Mouse (Mus musculus) forebrain, embryonic 13.5 days (tissue): ENCODE measurements around the gene Sap18b. TPM values are rescaled to one million over a fixed set of nuclear protein-coding genes. Genes with fewer than 3 reads are reported as not detected.

Source experiments
- ATAC-seq: fragments of 200-750 bp; cut with Nextera tagmentation; 2 replicates; pipeline ENCODE4 v1.8.0; 2017
- H3K27ac ChIP-seq: fragments of 300-500 bp; sonication (generic); 2 replicates; pipeline ENCODE4 v1.5.1; 2015; ENCODE audit warnings: inconsistent platforms, mild to moderate bottlenecking, moderate library complexity
- H3K27me3 ChIP-seq: fragments of 300-500 bp; sonication (generic); 2 replicates; pipeline ENCODE4 v1.6.1; 2015; ENCODE audit warnings: mild to moderate bottlenecking, inconsistent platforms
- H3K36me3 ChIP-seq: fragments of 300-500 bp; sonication (generic); 2 replicates; pipeline ENCODE4 v1.6.1; 2015; ENCODE audit warnings: mild to moderate bottlenecking, inconsistent platforms; ENCODE audit not compliant: poor library complexity, severe bottlenecking
- H3K4me1 ChIP-seq: fragments of 300-500 bp; sonication (generic); 2 replicates; pipeline ENCODE4 v1.6.1; 2015; ENCODE audit warnings: inconsistent platforms
- H3K4me2 ChIP-seq: fragments of 300-500 bp; sonication (generic); 2 replicates; pipeline ENCODE4 v1.6.1; 2015; ENCODE audit warnings: inconsistent platforms, mild to moderate bottlenecking, moderate library complexity
- H3K4me3 ChIP-seq: fragments of 300-500 bp; sonication (generic); 2 replicates; pipeline ENCODE4 v1.5.1; 2015; ENCODE audit warnings: mild to moderate bottlenecking, inconsistent platforms
- H3K9ac ChIP-seq: fragments of 300-500 bp; sonication (generic); 2 replicates; pipeline ENCODE4 v1.6.1; 2015; ENCODE audit warnings: mild to moderate bottlenecking, inconsistent platforms
- H3K9me3 ChIP-seq: fragments of 300-500 bp; sonication (generic); replicated peaks from 2 replicates; pipeline ENCODE4 v1.6.1; 2016; ENCODE audit warnings: inconsistent platforms
- WGBS: fragments of 180-500 bp; shearing (Covaris S2); methylation state at CpG from one replicate; pipeline ENCODE4 v1.1.7; 2015; 5-methylcytosine and 5-hydroxymethylcytosine counted together
- polyA plus RNA-seq: library from polyadenylated mRNA; unstranded; fragments of >200 nt; fragmentation: Nextera tagmentation; extraction: Ambion mirVana; gene quantifications from 2 replicates; pipeline ENCODE4 v1.2.1, GENCODE M21; 2015

Gene Sap18b
- polyA plus RNA-seq, 1 experiment from 2014 or later: 343 TPM

DNA sequence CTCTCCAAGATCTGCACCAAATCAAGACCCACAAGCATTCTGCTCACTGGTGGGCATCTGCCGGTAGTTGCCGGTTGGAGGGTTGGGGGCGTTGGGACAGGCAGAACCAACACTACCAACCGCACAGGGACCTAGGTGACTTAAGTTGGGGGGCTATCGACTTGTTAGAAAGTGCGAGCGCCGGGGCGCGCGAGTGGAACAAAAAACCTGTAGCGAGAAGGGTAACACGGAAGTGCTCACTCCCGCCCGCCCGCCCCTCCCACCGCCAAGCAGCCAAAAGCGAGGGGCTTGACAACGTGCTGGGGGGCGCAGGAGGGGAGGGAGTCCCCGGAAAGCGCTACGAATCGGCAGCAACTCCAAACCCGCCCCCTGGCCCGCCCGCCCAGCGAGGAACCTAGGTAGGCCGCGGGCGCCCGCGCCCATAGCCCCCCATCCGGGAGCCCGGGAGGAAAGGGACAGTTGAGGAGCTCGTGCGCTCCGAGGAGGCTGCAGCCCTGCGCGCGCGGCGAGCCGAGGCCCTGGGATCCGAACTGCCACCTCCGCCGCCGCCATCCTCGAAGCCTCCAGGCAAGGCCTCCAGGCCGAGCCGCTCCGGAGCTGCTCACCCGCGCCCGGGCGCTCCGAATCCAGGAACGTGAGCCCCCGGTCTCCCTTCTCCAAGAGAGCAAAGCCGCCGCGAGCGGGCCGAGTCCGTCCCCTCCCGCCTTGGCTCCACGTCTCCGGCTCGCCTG lies 18.5 kb upstream of the Sap18b start:
- WGBS: under 1% methylated on average over 57 of the region's 69 CpGs
- Histone ChIP-seq H3K36me3 (peaks cover 9% of the 10 kb centered on the region), H3K27me3 (no peaks in the 10 kb centered on the region), H3K4me2 (peak overlapping the region; percentile 87), H3K9ac (peak overlapping the region; percentile 96), H3K4me1 (peaks cover 30% of the 10 kb centered on the region), H3K27ac (peak overlapping the region; percentile 86), H3K9me3 (no peaks in the 10 kb centered on the region), H3K4me3 (peak overlapping the region; percentile 98)
- ATAC-seq: no peak; the same call in 1 of the 2 replicates

DNA sequence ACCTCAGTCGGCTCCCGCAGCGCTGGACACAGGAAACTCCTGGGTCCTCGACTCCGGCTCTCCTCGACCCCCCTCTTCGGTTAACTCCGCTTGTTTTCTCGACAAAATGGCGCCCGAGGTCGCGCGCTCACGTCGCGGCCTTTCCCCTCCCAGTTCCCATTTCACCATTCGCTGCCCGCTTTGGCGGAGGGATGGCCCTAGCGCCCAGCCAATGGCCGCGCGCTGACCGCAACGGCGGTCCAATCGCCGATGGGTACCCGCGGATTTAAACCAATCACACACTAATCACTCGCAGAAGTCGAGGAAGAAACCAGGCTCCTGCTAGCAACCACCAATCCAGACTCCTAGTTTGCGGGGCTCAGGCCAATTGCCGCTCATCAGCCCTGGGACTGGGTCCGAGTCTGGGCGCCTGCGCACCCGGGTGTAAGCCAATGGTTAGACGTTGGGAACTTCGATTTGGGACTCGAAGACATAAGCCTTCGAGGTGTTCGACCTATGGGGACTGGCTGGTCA lies 17.8 kb upstream of the Sap18b start, which contains the start of gene Cnot1:
TSS of gene Cnot1 (minus strand) at position 134 of the 513 bp plus-strand sequence.
- no peaks in the 10 kb centered on the region for H3K9me3 ChIP-seq
- H3K27ac ChIP-seq: peak within 1 kb of the TSS; percentile 86
- WGBS: under 1% methylated on average over 44 of the region's 44 CpGs
- H3K4me3 ChIP-seq: peak within 1 kb of the TSS; percentile 98
- H3K27me3 ChIP-seq: no peaks in the 10 kb centered on the region
- H3K4me1 ChIP-seq: peaks cover 22% of the 10 kb centered on the region
- peak within 1 kb of the TSS; percentile 96 for H3K9ac ChIP-seq
- peak; percentile 97 for ATAC-seq
- peak within 1 kb of the TSS; percentile 87 for H3K4me2 ChIP-seq
- H3K36me3 ChIP-seq: peaks cover under 1% of the 10 kb centered on the region

DNA sequence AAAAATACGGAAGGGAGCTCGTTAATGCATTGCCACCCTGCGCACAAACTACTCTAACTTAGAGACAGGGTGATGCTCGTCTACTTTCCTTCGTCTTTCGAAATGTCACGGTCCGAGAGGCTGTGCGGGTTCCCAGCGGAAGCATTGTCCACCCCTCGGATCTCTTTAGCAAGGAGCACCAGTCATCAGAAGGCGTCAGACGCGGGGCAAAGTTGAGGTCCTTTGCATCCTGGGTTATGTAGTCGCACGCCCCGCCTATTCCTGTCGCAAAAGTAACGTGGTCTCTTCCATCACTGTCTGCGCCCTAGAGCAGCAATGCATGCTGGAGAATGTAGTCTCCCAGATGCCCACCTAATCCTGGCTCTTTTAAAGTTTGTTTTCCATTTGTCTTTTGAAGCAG lies 17.3 kb upstream of the Sap18b start:
- peak overlapping the region; percentile 50 for H3K9ac ChIP-seq
- H3K4me1 ChIP-seq: peaks cover 22% of the 10 kb centered on the region
- H3K4me2 ChIP-seq: peak overlapping the region; percentile 87
- WGBS: under 1% methylated on average over 20 of the region's 20 CpGs
- no peaks in the 10 kb centered on the region for H3K36me3 ChIP-seq
- H3K9me3 ChIP-seq: no peaks in the 10 kb centered on the region
- peak; percentile 96 for ATAC-seq
- peak overlapping the region; percentile 86 for H3K27ac ChIP-seq
- H3K27me3 ChIP-seq: no peaks in the 10 kb centered on the region
- peak overlapping the region; percentile 98 for H3K4me3 ChIP-seq

DNA sequence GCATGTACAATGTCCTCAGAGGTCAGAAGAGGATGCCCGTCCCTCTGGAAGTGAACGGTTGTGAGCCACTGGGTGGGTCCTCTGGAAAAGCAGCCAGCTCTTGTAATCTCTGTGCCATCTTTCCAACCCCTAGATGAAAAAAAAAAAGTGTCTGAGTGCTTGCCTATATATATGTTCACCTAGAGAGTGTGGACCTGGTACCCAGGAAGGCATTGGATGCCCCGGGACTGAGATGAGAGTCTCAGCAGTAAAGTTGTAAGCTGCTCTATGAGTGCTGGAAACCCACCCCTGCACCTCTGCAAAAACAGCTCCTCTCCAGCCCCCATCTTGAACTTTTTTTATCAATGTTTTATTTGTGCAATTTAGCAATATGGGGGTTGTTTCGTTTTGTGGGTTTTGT lies 16.5 kb upstream of the Sap18b start:
- H3K4me1 ChIP-seq: peaks cover 22% of the 10 kb centered on the region
- H3K36me3 ChIP-seq: no peaks in the 10 kb centered on the region
- H3K9me3 ChIP-seq: no peaks in the 10 kb centered on the region
- H3K9ac ChIP-seq: no peak overlapping the region
- no peak overlapping the region for H3K4me2 ChIP-seq
- H3K27me3 ChIP-seq: no peaks in the 10 kb centered on the region
- no peak overlapping the region for H3K4me3 ChIP-seq
- 86% methylated on average over 4 of the region's 4 CpGs for WGBS
- ATAC-seq: no peak
- no peak overlapping the region for H3K27ac ChIP-seq

DNA sequence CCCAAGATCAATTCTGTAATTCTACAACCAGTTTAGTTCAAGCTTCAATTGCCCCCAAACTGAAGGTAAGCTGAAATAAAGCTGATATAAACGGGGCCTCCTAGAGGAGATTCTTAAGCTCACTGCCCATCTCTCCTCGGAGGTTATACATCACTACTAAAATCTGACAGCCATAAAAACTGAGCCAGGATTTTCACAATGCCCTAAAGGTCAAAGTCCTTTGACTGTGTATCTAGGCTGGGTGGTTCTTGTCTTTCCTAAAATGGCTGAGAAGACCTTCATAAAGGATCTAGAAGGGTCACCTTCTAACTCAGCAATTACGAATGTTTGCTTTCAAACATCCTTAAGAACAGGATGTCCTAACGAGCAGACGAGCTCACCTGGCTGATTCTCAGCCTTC lies 16.0 kb upstream of the Sap18b start:
- no peaks in the 10 kb centered on the region for H3K27me3 ChIP-seq
- H3K9ac ChIP-seq: no peak overlapping the region
- WGBS: 81% methylated on average over 5 of the region's 5 CpGs
- H3K27ac ChIP-seq: no peak overlapping the region
- H3K4me2 ChIP-seq: no peak overlapping the region
- no peaks in the 10 kb centered on the region for H3K9me3 ChIP-seq
- no peak for ATAC-seq
- no peaks in the 10 kb centered on the region for H3K36me3 ChIP-seq
- H3K4me1 ChIP-seq: peaks cover 20% of the 10 kb centered on the region
- no peak overlapping the region for H3K4me3 ChIP-seq

DNA sequence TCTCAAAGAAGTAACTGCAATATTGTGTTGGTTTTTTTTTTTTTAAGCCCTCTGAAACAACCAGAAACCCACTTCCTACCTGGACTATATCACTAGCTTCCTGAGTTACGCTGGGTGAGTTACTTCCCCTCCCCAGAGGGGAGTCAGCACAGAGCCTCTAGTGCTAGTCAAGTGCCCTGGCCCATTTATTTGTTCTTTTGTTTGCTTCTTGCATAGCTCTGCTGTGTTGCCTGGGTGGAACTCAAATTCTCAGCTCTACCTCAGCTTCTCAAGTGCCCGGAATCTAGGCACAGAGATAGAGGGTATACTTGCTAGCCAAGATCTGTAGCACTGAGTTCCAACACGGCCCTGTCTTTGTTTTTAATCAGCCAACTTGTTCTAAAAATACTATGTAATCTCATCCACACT lies 15.0 kb upstream of the Sap18b start:
- Histone ChIP-seq H3K9me3 (no peaks in the 10 kb centered on the region), H3K27me3 (no peaks in the 10 kb centered on the region), H3K4me3 (no peak overlapping the region), H3K4me1 (peaks cover 12% of the 10 kb centered on the region), H3K27ac (no peak overlapping the region), H3K9ac (no peak overlapping the region), H3K4me2 (no peak overlapping the region), H3K36me3 (no peaks in the 10 kb centered on the region)
- no peak for ATAC-seq
- 68% methylated on average over 3 of the region's 3 CpGs for WGBS

DNA sequence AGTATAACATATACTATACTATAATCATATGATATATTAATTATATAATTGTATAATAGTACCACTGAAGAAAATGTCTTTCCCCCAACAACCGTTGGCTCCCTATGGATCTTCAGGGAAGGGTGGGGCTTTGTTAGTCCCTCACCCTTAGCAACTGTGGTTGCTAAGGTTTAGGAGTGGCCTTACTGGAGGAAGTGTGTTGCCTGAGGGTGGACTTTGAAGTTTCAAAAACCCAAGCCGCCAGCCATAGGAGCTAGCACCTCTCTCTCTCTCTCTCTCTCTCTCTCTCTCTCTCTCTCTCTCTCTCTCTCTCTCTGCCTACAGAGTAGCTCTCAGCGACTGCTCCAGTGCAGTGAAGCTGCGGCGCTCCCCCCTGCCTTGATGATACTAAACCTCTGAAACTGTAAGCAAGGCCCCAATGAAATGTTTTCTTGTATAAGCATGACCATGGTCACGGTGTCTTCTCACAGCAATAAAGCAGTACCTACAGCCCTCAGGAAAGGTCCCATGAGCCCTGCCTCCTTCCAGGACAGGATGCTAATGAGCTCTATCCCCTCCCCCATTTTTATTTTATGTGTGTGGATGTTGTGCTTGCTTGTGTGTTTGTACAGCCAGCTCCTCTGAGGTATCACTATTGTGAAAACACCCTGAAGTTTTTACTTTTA lies 9.0 kb upstream of the Sap18b start:
- no peak for ATAC-seq
- H3K9ac ChIP-seq: no peak overlapping the region
- H3K9me3 ChIP-seq: no peaks in the 10 kb centered on the region
- H3K36me3 ChIP-seq: no peaks in the 10 kb centered on the region
- H3K4me2 ChIP-seq: no peak overlapping the region
- no peak overlapping the region for H3K4me3 ChIP-seq
- no peaks in the 10 kb centered on the region for H3K4me1 ChIP-seq
- H3K27ac ChIP-seq: no peak overlapping the region
- WGBS: 55% methylated on average over 6 of the region's 6 CpGs
- H3K27me3 ChIP-seq: no peaks in the 10 kb centered on the region

DNA sequence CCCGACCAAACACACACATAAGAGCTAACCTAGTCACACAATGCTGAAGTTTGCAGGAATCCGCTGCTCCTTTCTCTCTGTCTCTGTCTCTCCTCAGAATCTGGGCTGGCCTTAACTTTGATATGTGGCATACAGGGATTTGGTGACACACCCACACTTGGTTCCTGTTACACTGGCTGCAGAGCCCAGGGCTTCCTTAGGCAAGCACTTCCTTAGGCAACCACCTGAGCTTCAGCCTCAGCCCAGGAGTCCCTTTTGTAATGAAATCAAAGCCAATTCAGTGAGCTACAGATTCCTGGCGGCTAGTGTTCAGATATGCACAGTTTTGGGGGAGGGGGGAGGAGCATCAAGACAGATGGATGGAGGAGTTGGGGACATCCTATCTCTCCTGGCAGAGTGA lies 7.5 kb upstream of the Sap18b start:
- no peak for ATAC-seq
- Histone ChIP-seq H3K4me2 (no peak overlapping the region), H3K4me1 (no peaks in the 10 kb centered on the region), H3K9ac (no peak overlapping the region), H3K27me3 (no peaks in the 10 kb centered on the region), H3K9me3 (no peaks in the 10 kb centered on the region), H3K4me3 (no peak overlapping the region), H3K36me3 (no peaks in the 10 kb centered on the region), H3K27ac (no peak overlapping the region)
- 59% methylated on average over 3 of the region's 3 CpGs for WGBS

DNA sequence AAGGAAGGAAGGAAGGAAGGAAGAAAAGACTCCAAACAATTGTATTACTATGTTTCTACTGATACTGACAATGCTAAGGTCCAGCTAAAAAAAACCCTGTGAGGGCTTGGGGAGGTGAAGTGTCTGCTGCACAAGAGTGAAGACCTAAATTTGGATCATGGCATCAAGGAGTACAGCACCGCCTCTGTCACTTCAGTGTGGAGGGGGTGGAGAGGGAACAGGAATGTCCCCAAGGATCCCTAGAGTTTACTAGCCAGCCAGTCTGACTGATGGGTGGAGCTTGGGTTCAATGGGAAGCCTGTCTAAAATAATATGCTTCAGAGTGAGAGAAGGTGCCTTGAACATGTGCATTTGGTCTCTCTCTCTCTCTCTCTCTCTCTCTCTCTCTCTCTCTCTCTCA lies 6.9 kb upstream of the Sap18b start:
- Histone ChIP-seq H3K4me3 (no peak overlapping the region), H3K36me3 (no peaks in the 10 kb centered on the region), H3K9ac (no peak overlapping the region), H3K4me1 (no peaks in the 10 kb centered on the region), H3K27ac (no peak overlapping the region), H3K4me2 (no peak overlapping the region), H3K27me3 (no peaks in the 10 kb centered on the region), H3K9me3 (no peaks in the 10 kb centered on the region)
- 71% methylated on average over 1 of the region's 1 CpGs for WGBS
- ATAC-seq: no peak

DNA sequence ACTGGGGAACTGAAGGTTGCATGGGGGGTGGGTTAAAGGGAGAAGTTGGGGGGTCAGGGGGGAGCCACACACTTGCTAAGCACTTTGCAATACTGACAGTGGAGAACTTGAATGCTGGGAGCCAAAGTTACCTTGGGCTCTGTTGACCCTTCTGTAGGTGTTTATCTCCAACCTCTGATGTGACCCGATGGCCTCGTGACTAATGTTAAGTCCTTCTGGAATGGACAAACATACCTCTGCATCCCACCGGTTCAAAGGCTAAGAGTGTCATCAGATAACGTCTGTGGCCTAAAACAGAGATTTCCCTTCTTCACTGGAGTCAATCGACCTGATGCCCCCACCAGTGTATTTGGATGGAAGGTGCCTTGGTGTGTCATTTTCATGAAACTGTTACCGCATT lies 3.9 kb upstream of the Sap18b start:
- no peaks in the 10 kb centered on the region for H3K27me3 ChIP-seq
- 94% methylated on average over 6 of the region's 6 CpGs for WGBS
- no peaks in the 10 kb centered on the region for H3K4me1 ChIP-seq
- H3K4me3 ChIP-seq: no peak overlapping the region
- H3K4me2 ChIP-seq: no peak overlapping the region
- H3K27ac ChIP-seq: no peak overlapping the region
- H3K9ac ChIP-seq: no peak overlapping the region
- H3K36me3 ChIP-seq: no peaks in the 10 kb centered on the region
- no peaks in the 10 kb centered on the region for H3K9me3 ChIP-seq
- ATAC-seq: no peak

DNA sequence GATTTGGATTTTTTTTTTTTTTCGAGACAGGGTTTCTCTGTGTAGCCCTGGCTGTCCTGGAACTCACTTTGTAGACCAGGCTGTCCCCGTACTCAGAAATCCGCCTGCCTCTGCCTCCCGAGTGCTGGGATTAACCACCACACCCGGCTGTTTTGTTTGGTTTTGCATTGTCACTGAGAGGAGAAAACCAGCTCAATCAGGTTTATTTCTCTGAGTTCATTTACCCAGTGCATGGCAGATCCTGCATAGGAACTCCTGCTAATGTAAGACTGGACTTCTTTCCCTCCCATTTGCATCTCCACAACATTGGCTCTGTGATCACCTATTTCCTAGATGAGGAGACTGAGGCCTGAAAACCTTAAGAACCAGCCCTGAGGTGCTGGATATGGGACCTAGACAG lies 3.0 kb upstream of the Sap18b start:
- Histone ChIP-seq H3K36me3 (no peaks in the 10 kb centered on the region), H3K27ac (no peak overlapping the region), H3K4me3 (no peak overlapping the region), H3K9me3 (no peaks in the 10 kb centered on the region), H3K4me2 (no peak overlapping the region), H3K9ac (no peak overlapping the region), H3K27me3 (no peaks in the 10 kb centered on the region), H3K4me1 (no peaks in the 10 kb centered on the region)
- no peak for ATAC-seq
- WGBS: 89% methylated on average over 5 of the region's 5 CpGs

DNA sequence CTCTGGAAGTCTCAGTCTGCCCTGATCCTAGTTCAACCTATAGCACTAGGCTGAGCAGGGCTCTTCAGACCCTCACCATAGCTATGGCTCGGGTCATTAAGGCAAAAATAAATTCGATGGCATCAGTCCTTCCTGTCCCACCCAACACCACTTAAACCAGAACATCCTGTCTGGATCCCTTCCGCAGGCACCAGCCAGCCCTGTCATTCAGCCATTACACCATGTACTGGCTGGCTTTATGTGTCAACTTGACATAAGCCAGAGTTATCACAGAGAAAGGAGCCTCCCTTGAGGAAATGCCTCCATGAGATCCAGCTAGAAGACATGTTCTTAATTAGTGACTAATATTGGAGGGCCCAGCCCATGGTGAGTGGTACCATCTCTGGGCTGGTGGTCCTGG lies 2.4 kb upstream of the Sap18b start:
- no peak for ATAC-seq
- Histone ChIP-seq H3K4me3 (no peak overlapping the region), H3K4me2 (no peak overlapping the region), H3K9ac (no peak overlapping the region), H3K36me3 (no peaks in the 10 kb centered on the region), H3K9me3 (no peaks in the 10 kb centered on the region), H3K4me1 (no peaks in the 10 kb centered on the region), H3K27ac (no peak overlapping the region), H3K27me3 (no peaks in the 10 kb centered on the region)
- 86% methylated on average over 3 of the region's 3 CpGs for WGBS
